Mouse (Mus musculus) spleen, adult 2 months (tissue): ENCODE data around the gene Dgka.

Experiments
- CTCF ChIP-seq: fragments of 200-500 bp; IDR thresholded peaks from 2 replicates; pipeline ENCODE4 v1.5.1; 2011; ENCODE audit warnings: mild to moderate bottlenecking, inconsistent platforms; ENCODE audit not compliant: insufficient read depth, insufficient read length, insufficient replicate concordance; ENCODE audit errors: extremely low read depth
- POLR2A ChIP-seq: fragments of 200-500 bp; IDR thresholded peaks from 2 replicates; pipeline ENCODE4 v1.6.1; 2011; ENCODE audit warnings: low read depth, low read length, inconsistent platforms

- TF ChIP-seq POLR2A (no peak), CTCF (no peak)
Observed at GRCm38 (mm10) chr10:128743791-128744191, 864 bp downstream of the Dgka start.
